Mouse (Mus musculus) left cerebral cortex, adult 8-10 months (tissue): ENCODE measurements around the gene Hoxa6. TPM values are rescaled to one million over a fixed set of nuclear protein-coding genes. Genes with fewer than 3 reads are reported as not detected.

Experiments used
- DNase-seq, 2 experiments: peaks; one replicate each; pipeline ENCODE4 v3.0.0; 2022; ENCODE audit warnings: low spot score in 2 of 2
- total RNA-seq, 4 experiments: library from RNA; stranded (reverse); gene quantifications; 2 replicates each; pipeline ENCODE4 v1.2.4; 2022

Hoxa6 gene
- total RNA-seq, 4 experiments from 2014 or later, result not detected

DNA sequence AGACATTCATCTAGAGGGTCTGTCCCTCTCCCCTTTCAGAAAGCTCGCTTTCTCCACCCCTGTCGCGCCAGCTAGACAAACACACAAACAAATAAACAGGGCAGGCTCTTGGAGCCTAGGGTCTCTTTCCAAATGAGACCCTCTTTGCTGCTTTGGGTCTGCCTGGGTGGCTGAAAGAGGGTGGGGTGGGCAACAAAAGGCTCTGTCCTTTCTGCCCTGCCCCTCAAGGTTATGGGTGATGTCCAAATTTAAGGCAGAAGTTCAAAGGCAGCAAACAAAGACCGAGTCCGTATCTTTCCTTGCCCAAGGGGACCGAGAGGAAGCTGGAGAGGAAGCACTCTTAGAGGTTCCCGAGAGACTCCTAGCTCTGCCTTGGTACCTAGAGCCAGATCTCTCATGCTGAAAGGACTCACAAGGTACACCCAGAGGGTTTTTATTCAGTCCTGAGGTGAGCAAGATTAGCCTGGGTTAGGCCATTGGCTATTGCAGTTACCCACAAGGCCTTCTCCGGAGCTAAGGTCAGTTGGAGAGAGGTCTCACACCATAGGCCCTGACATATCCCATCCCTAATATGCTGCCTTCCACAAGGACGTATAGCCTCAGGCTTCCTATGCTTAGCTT, 32.6 kb upstream of the Hoxa6 start:
- no peak for DNase-seq

DNA sequence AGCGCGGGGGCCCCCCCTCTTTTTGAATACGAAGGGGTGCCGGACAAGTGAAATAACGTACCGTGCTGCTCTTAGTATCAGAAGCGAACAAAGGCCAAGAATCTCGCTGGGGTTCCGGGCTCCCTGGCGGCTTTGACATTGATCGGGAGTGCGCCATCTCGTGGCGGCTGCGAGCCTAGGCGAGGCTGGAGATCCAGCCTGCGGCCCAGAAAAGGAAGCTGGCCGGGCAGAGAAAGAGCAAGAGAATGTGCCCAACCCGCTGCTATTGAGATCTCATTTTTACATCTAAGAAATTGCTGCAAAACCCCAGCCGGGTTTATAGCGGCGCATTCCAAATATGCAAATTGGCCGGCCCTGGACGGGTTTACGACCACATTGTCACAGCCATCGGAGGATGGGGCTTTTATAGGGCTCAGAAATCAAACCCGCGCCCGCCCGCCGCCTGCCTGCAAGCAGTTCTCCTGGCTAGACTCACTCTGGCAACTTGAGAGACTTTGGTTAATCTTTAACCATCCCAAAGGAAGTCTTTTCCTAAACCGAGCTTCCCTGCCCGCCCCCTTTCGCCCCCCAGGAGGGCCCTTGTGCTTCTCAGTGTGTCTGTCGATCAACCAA, 32.0 kb upstream of the Hoxa6 start, which contains the start of gene Hoxa10:
Gene Hoxa10, minus strand, starts transcription at position 466 of the 612 bp plus-strand sequence.
- no peak for DNase-seq

DNA sequence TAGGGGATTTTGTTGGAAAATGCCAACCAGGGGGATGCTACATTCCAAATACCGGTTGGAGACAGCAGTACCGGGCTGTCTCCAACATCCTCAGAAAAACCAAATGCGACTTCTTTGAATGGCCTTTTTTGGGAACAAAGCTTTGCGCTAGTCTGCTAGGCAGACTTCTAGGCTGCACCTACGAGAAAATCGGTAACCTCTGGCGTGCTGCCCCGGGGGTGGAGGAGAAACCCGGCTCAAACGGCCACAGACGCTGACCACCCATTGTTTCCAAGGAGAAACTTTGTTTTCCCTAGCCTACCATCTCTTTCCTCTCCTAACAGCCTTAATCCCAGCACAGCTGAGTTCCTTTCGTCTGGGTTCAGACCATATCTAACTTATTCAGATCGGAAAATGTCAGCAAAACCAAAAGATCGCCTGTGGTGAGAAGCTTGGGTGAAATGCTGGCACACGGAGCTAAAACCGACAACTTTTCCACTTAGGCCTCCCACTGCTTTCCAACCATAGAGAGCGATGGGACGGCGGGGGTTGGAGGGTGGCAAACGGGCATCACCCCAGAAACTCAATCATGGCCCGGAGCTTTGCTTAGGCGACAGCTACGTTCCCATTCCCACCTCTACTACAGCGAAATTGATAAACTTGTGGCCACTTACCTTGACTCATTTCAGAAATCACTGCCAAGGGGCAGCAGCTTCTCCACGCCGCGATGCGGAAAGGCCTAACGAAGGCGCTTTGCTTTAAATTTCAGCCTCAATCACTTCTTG, 31.3 kb upstream of the Hoxa6 start:
- DNase-seq, result no peak

GRCm38 (mm10) chr6:52238976-52239375, 30.5 kb upstream of the Hoxa6 start:
- no peak for DNase-seq

DNA sequence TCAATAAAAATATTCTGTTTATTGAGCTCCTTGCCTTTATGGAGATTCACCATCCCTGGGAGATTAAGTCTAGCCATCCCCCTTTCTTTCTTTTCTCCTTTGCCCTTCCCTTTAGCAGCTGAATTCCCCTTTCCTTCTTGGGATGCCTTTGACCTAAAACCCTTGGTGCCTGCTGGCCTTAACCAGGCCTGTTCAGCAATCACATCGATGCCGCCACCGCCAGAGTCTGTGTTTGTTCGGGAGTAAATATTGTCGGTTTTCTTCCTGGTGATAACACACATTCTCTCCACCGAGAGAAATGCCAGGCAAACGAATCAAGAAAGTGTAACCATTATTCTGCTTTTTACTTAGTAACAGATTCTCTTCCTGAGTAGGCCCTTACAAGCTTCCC, 29.6 kb upstream of the Hoxa6 start:
- DNase-seq, result no peak

DNA sequence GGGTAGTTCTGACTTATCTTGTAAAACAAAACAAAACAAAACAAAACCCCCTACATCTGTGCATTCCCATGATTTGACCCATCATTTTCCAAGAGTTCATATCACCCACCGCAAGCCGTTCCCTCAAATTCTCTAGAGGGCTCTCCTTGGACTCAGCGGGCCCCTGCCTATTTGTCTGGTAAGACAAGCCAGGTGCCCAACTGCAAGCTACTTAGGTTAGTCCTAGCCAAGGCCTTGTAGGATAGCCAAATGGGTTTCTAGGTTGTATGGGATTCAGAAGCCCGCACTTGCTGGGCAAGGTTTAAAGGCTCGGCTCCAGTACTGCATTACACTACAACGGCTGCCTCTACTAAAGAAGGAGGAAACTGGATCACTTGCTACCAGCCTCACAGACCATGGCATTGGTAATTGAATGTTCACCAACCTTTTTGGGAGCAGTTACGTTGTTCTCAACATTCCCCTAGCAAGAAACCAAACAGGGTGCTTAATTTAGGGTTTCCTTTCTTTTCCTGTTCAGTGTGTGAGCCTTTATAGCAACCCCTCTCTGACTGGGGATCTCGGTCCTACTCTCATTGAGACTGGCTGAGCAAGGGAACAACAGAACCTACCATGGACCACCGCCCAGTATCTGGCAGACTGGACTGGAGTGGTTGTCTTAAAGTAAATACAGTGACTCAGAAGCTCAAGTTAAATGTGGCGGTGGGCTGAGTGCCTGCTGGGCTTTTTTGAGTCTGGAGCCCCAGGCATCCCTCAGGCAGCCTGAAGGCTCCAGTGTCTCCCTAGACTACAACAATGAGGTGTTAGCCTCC, 29.0 kb upstream of the Hoxa6 start:
- DNase-seq, result no peak

GRCm38 (mm10) chr6:52236806-52237205, 28.3 kb upstream of the Hoxa6 start:
- DNase-seq, result no peak

DNA sequence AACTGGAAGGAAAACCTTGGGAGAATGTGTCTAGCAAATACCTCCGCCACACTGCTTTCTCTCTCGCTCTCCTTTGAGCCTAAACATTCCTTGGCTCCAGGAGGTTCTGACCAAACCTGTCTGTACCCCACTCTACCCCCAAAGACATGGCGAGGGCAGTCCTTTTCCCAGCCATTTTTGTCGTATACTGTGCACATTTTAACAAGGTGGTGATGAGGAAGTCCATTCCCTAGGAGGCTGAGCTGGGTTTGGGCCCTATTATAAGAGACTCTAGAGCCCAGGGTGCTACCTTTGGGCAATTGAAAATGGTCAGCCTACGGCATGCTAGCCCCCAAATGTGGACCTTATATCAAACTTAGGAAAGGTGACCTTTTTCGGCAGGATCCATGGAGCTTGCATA, 27.3 kb upstream of the Hoxa6 start:
- DNase-seq, result no peak

DNA sequence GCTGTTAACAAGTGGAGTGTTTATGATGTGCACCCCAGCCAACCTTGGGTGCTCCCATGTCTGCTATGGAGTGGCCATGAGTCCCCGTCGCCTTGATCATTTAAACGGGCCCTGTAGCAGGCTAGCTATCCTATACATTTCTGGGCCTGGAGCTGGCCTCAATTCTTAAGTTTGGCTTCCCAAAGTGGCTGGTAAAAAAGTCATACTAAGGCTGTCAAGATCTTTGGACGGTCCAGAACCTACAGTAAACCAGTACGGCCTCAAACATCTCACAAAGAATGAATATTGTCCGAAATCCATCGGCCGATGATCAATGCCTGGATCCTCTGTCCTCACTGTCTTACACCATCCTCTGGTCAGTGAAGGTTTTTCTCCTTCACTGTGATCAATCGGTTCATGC, 26.7 kb upstream of the Hoxa6 start:
- DNase-seq, result no peak

DNA sequence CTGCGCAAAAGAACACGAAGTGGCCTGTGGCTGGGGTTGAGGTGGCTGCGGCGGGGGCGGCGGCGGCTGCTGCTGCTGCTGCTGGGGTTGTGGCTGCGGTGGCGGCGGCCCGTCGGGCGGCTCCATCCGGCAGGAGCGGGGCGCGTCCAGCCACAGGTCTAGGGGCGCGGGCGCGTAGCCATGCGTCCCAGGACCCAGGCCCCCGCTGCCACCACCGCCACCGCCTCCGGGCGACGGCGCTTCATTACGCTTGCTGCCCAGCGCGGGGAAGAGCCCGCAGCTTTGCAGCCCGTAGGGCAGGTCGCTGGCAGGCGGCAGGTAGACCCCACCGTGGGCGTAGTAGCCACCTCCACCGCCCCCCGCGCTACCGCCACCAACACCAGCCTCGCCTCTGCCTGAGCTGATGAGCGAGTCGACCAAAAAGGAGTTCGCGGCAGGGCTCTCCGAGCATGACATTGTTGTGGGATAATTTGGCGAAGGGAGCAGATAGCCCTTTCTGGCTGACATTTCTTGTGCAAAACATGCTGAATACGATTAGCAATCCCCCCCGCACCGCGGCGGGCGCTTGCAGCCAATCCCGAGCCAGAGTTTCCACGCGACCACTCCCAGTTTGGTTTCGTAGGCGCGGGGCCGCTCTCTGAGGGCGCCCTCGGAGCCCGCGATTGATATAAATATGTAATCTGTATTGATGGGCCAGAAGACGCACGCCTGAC, 26.1 kb upstream of the Hoxa6 start:
- DNase-seq, result no peak

DNA sequence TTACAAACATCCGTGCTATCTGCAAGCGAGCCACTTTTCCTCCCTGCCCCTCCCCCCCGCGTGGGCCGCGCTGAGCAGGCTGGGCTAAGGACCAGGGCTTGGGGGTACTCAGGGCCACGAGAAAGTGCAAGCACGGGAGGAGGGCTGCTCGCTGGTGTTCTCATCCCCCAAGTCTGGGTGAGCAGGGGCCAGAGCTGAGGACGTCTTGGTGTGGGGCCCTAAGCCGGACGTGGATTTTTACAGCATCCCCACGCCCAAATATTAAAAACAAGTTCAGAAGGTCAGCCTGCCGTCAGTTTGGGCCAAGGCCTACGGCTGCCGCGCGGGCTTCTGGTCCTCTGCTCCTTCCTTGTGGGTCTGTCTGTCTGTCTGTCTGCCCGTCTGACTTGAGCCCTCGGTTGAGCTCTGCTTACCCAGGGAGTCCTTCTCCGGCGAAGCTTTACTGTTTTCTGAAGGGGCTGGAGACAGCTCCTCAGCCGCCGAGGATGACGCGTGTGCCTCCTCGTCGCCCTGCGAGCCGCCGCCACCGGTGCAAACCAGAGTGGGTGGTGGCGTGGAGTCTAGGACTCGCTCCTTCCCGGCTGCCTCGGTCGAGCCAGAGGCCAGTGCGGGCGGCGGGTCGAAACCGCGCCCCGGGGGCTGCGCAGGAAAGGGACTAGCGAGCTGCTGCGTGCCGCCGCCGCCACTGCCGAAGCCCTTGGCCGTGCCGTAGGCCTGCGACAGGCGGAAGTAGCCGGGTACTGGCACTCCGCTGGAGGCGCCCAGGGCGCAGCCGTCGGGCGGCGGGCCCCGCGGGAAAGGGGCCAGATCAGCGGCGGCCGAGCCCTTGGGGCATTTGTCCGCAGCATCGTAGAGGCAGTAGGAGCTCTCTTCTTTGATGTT, 25.3 kb upstream of the Hoxa6 start:
- DNase-seq, result no peak

- DNase-seq, result no peak
These were observed 24.5 kb upstream of the Hoxa6 start for GRCm38 (mm10) chr6:52232984-52233545.

DNA sequence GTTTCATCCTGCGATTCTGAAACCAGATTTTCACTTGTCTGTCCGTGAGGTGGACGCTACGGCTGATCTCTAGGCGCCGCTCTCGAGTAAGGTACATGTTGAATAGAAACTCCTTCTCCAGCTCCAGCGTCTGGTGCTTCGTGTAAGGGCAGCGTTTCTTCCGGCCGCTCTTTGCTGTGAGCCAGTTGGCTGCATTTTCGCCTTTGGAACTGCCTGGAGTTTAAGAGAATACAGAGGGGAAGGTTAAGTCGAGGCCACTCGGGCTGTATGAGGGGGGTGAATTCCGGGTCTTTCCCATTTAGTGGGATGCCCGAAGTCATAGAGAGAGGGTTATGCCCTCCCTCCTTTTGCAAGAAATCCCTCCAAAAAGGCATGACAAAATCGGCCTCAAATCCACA, 24.0 kb upstream of the Hoxa6 start:
- DNase-seq, result no peak

DNA sequence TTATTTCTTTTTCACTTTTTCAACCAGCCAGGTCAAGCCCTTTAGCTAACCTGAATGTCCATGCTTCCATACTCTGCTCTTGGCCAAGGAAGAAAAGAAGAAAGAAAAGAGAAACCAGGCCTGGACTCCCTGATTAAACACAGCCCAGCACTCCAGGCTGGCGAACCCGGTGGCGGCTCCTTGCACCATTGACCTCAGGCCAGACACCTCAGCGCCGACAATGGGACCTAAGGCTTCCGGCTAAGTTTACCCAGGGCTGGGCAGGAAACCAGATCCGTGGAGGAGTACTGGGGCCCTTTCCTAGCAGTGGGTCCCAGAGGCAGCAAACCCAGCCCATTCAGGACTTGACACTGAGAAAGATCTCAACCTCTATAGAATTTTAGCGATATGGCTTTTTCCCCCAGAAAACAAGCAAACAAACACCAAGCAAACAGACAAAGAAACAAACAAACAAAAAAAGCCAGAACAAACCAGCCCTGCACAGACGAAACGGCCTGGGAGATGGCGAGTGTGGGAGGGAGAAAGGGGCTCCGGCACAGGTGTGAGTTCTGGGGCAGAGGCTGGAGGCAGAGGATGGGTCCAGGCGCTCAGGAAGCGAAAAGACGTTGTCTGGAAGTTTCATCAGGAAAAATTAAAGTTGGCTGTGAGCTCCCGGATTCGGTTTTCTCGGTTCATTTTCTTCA, 23.5 kb upstream of the Hoxa6 start:
- DNase-seq, result no peak

GRCm38 (mm10) chr6:52230516-52231165, 22.1 kb upstream of the Hoxa6 start, which contains the start of gene Hoxa9:
Hoxa9 (minus strand) TSS chr6:52231089.
- no peak for DNase-seq

DNA sequence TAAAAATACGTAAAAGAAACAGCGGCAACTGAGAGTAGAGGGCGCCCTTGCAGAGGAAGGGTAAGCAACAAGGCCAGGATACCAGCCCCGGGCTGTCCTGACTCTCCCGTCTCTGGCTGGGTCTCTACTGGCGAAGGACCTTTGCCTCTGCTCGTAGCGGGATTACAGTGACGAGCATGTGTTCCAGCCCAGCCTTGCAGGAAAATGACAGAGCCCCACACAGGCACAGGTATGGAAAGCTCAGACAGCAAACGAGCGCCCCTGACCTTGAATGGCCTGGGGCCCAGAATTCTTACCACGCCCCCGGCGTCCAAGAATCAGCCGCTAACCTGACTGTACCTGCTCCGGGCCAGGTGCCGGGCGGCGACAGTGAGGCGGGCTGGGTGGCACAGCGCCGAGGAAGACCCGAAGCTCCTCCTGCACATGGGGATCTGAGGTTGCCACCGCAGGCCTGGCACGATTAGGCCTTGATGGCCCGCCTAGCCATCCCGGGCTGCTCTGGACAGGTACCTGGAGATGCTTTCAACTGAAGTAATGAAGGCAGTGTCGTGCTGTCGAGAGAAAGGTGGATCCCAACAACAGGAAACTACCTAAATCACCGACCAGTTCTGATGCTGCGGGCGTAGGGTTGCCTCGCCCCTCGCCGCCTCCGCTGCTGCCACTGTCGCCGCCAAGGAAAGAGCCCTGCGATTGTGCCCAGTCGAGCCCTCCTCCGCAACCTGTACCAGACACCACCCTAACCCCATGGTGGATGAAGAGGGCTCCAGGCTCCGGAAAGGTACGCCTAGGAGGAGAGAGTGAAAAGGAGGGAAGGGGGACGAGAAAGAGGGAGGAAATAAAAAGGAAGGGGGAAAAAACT, 21.3 kb upstream of the Hoxa6 start:
- DNase-seq, result no peak
